ENCODE assay signal across 9 mouse cellular contexts in the genomic region with DNA sequence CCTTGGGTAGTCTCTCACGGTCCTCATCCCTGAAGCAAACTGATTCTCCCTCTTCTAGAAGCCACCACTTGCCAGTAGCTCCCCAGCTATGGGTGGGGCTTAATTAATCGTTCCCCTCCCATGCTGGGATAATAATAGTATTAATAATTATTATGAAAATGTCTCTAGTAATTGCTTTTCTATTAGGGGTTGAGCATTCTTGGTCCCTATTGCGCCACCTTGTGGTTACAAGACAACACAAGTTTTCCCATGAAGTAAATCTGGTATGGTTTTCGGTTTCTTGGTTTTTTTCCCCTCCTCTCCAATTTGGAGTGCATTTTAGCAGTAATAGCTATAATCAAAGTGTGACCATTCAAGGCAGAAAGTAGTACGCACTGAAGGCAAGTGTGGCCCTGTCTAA. TPM values are rescaled to one million over a fixed set of nuclear protein-coding genes. Genes with fewer than 3 reads are reported as not detected.
DNase-seq lines count a peak whose midpoint lies in the region; ATAC-seq lines count a peak whose summit lies in the region.
"Had no signal": no experiment of that assay in that cellular context is flagged by ENCODE, and none has a peak within 500 bp of the region (broad histone marks: within the 10 kb centered on the region; RNA-seq: fewer than 3 reads in every experiment).

No protein-coding gene starts in this region.

- H3K9ac ChIP-seq in hindbrain, embryonic 11.5 days (ENCODE audit: low read depth, low read length): no peak overlapping the region
- no peak overlapping the region for H3K9ac ChIP-seq in hindbrain, embryonic 13.5 days
- H3K9ac ChIP-seq: midbrain, embryonic 12.5 days had no signal

- ATAC-seq in hindbrain, embryonic 11.5 days (ENCODE audit: low FRiP score): no peak
- no peak for ATAC-seq in hindbrain, embryonic 13.5 days (ENCODE audit: low FRiP score)
- 0 out of 2 replicates have a peak, but pooled peaks have one; percentile 42 for ATAC-seq in common myeloid progenitor, adult 5-6 weeks (replicated peaks; ENCODE audit: low read depth, poor library complexity, severe bottlenecking)
- ATAC-seq in megakaryocyte, adult 5-6 weeks (ENCODE audit: poor library complexity, severe bottlenecking): peak; percentile 76

- no peaks in the 10 kb centered on the region for H3K9me3 ChIP-seq in hindbrain, embryonic 11.5 days (ENCODE audit: control insufficient read depth, low read length)
- H3K9me3 ChIP-seq in hindbrain, embryonic 13.5 days: no peaks in the 10 kb centered on the region
- H3K9me3 ChIP-seq: midbrain, embryonic 12.5 days had no signal

- no peaks in the 10 kb centered on the region for H3K4me1 ChIP-seq in hindbrain, embryonic 11.5 days (replicated peaks; ENCODE audit: control insufficient read depth, insufficient read depth, low read length)
- H3K4me1 ChIP-seq in hindbrain, embryonic 13.5 days (replicated peaks): no peaks in the 10 kb centered on the region
- H3K4me1 ChIP-seq: midbrain, embryonic 12.5 days had no signal

- 48% methylated on average over 5 of the region's 5 CpGs for WGBS in hindbrain, embryonic 11.5 days
- WGBS in hindbrain, embryonic 13.5 days: 50% methylated on average over 5 of the region's 5 CpGs

- no peak overlapping the region for H3K27ac ChIP-seq in hindbrain, embryonic 11.5 days (ENCODE audit: low read depth, low read length)
- no peak overlapping the region for H3K27ac ChIP-seq in hindbrain, embryonic 13.5 days
- H3K27ac ChIP-seq: midbrain, embryonic 12.5 days had no signal

- H3K36me3 ChIP-seq in hindbrain, embryonic 11.5 days (ENCODE audit: control insufficient read depth, insufficient read depth, low read length): no peaks in the 10 kb centered on the region
- H3K36me3 ChIP-seq in hindbrain, embryonic 13.5 days: no peaks in the 10 kb centered on the region
- H3K36me3 ChIP-seq: midbrain, embryonic 12.5 days had no signal

- no peak overlapping the region for H3K4me3 ChIP-seq in hindbrain, embryonic 11.5 days (ENCODE audit: low read depth, low read length)
- no peak overlapping the region for H3K4me3 ChIP-seq in hindbrain, embryonic 13.5 days
- H3K4me3 ChIP-seq: midbrain, embryonic 12.5 days had no signal

- H3K27me3 ChIP-seq in hindbrain, embryonic 11.5 days (ENCODE audit: control insufficient read depth, insufficient read depth, low read length): no peaks in the 10 kb centered on the region
- H3K27me3 ChIP-seq in hindbrain, embryonic 13.5 days: no peaks in the 10 kb centered on the region
- H3K27me3 ChIP-seq: midbrain, embryonic 12.5 days had no signal

- no peak overlapping the region for H3K4me2 ChIP-seq in hindbrain, embryonic 11.5 days (replicated peaks; ENCODE audit: low read depth, low read length)
- H3K4me2 ChIP-seq in hindbrain, embryonic 13.5 days: no peak overlapping the region
- H3K4me2 ChIP-seq: midbrain, embryonic 12.5 days had no signal

- peak; percentile 49 for DNase-seq in hindbrain, embryonic 11.5 days (ENCODE audit: low spot score)
- peak; percentile 54 for DNase-seq in testis, postnatal 10 days (ENCODE audit: low spot score)
- DNase-seq in testis, postnatal 14 days (ENCODE audit: low spot score): no peak
- no peak for DNase-seq in cerebellum, adult 11 months
- no peak for DNase-seq in left cerebral cortex, adult 9 months (ENCODE audit: low spot score in 2 of 2)

RNA-seq across cellular contexts. Expression of gene Kcnj2, which starts 23.8 kb away (rescaled TPM):
- polyA plus RNA-seq in hindbrain, embryonic 11.5 days (2014; fragmentation: Nextera tagmentation; extraction: Ambion mirVana): 0.39 and 0.40 TPM in 2 replicates
- 1.1 and 1.4 TPM in 2 replicates for polyA plus RNA-seq in hindbrain, embryonic 13.5 days (2015; fragmentation: Nextera tagmentation; extraction: Ambion mirVana)
- total RNA-seq in common myeloid progenitor, adult 5-6 weeks (2017): 2.2 and 2.6 TPM in 2 replicates
- 8.3 and 9.5 TPM in 2 replicates for total RNA-seq in megakaryocyte, adult 5-6 weeks (2015)
- total RNA-seq in megakaryocyte, adult 5-6 weeks (2017): 19.9 and 25.0 TPM in 2 replicates

Comparison
In these comparisons a context has a peak if more than half of its experiments do, and no peak if none do; other contexts are left out.
1. DNase-seq: peak in hindbrain, embryonic 11.5 days (single experiment) and testis, postnatal 10 days (single experiment); none in testis, postnatal 14 days (single experiment), cerebellum, adult 11 months (single experiment) and left cerebral cortex, adult 9 months (0 of 2).
2. ATAC-seq: peak in common myeloid progenitor, adult 5-6 weeks (single experiment) and megakaryocyte, adult 5-6 weeks (single experiment); none in hindbrain, embryonic 11.5 days (single experiment) and hindbrain, embryonic 13.5 days (single experiment).